Mouse (Mus musculus) heart, embryonic 11.5 days (tissue): ENCODE measurements at regions not wholly inside any gene's neighbourhood (a gene's known extent, or its start where the extent isn't known, plus 50 kb on each side); places are given as distances from the start of the nearest gene placed in this dataset.
A peak's percentile ranks its signal among the peaks of the same experiment; 100 is the strongest.

ENCODE experiments used
- ATAC-seq: fragments of 200-750 bp; cut with Nextera tagmentation; replicated peaks from 2 replicates; pipeline ENCODE4 v1.8.0; 2017; ENCODE audit warnings: moderate library complexity; ENCODE audit not compliant: insufficient number of reproducible peaks, low FRiP score, low TSS enrichment
- H3K27ac ChIP-seq: fragments of 300-500 bp; sonication (generic); 2 replicates; pipeline ENCODE4 v1.5.1; 2014; ENCODE audit warnings: mild to moderate bottlenecking, low read depth, low read length
- H3K27me3 ChIP-seq: fragments of 300-500 bp; sonication (generic); 2 replicates; pipeline ENCODE4 v1.6.1; 2014; ENCODE audit warnings: mild to moderate bottlenecking, low read length, mixed read lengths; ENCODE audit not compliant: control insufficient read depth, insufficient read depth
- H3K36me3 ChIP-seq: fragments of 300-500 bp; sonication (generic); 2 replicates; pipeline ENCODE4 v1.6.1; 2014; ENCODE audit warnings: mild to moderate bottlenecking, low read length, moderate library complexity, mixed read lengths; ENCODE audit not compliant: control insufficient read depth, insufficient read depth
- H3K4me1 ChIP-seq: fragments of 300-500 bp; sonication (generic); 2 replicates; pipeline ENCODE4 v1.6.1; 2014; ENCODE audit warnings: low read length; ENCODE audit not compliant: control insufficient read depth, insufficient read depth
- H3K4me2 ChIP-seq: fragments of 300-500 bp; sonication (generic); 2 replicates; pipeline ENCODE4 v1.6.1; 2014; ENCODE audit warnings: mild to moderate bottlenecking, moderate library complexity
- H3K4me3 ChIP-seq: fragments of 300-500 bp; sonication (generic); 2 replicates; pipeline ENCODE4 v1.5.1; 2014; ENCODE audit warnings: low read depth, low read length
- H3K9ac ChIP-seq: fragments of 300-500 bp; sonication (generic); 2 replicates; pipeline ENCODE4 v1.6.1; 2014; ENCODE audit warnings: mild to moderate bottlenecking, low read depth, low read length, moderate library complexity
- H3K9me3 ChIP-seq: fragments of 300-500 bp; sonication (generic); replicated peaks from 2 replicates; pipeline ENCODE4 v1.6.1; 2016; ENCODE audit warnings: low read length; ENCODE audit not compliant: control insufficient read depth
- WGBS: fragments of 180-500 bp; shearing (Covaris S2); extraction: QIAGEN DNeasy Blood & Tissue Kit; methylation state at CpG from one replicate; pipeline ENCODE4 v1.1.7; 2014; ENCODE audit not compliant: insufficient replicate concordance; 5-methylcytosine and 5-hydroxymethylcytosine counted together

- H3K9me3 ChIP-seq, result no peaks in the 10 kb centered on the region; the same call in 1 of the 2 replicates
- no peak overlapping the region for H3K27ac ChIP-seq
- no peaks in the 10 kb centered on the region for H3K27me3 ChIP-seq
- no peak overlapping the region for H3K4me2 ChIP-seq
- no peaks in the 10 kb centered on the region for H3K36me3 ChIP-seq
- no peak overlapping the region for H3K9ac ChIP-seq
- H3K4me3 ChIP-seq, result no peak overlapping the region
- WGBS, result 86% methylated on average over 6 of the region's 6 CpGs
- no peak for ATAC-seq
- H3K4me1 ChIP-seq, result peaks cover 9% of the 10 kb centered on the region
These were observed 86.3 kb upstream of the Tab2 start for GRCm38 (mm10) chr10:8042306-8042705.

- ATAC-seq, result no peak
- Histone ChIP-seq H3K27ac (no peak overlapping the region), H3K4me2 (no peak overlapping the region), H3K36me3 (no peaks in the 10 kb centered on the region), H3K9ac (no peak overlapping the region), H3K9me3 (no peaks in the 10 kb centered on the region; the same call in 1 of the 2 replicates), H3K4me1 (peaks cover 9% of the 10 kb centered on the region), H3K27me3 (no peaks in the 10 kb centered on the region), H3K4me3 (no peak overlapping the region)
- WGBS, result 68% methylated on average over 8 of the region's 8 CpGs
These were observed 85.8 kb upstream of the Tab2 start for GRCm38 (mm10) chr10:8041790-8042189.

- WGBS, result 28% methylated on average over 5 of the region's 5 CpGs
- no peak for ATAC-seq
- H3K4me1 ChIP-seq, result peaks cover 17% of the 10 kb centered on the region
- H3K9me3 ChIP-seq, result no peaks in the 10 kb centered on the region; the same call in 1 of the 2 replicates
- H3K27me3 ChIP-seq, result no peaks in the 10 kb centered on the region
- no peaks in the 10 kb centered on the region for H3K36me3 ChIP-seq
- H3K27ac ChIP-seq, result no peak overlapping the region
- H3K4me2 ChIP-seq, result peak overlapping the region; percentile 38
- H3K4me3 ChIP-seq, result no peak overlapping the region
- H3K9ac ChIP-seq, result no peak overlapping the region; the same call in 1 of the 2 replicates
These were observed 82.1 kb upstream of the Tab2 start for GRCm38 (mm10) chr10:8037986-8038631.

GRCm38 (mm10) chr10:8036293-8036692 is 80.3 kb upstream of the Tab2 start:
- 84% methylated on average over 4 of the region's 4 CpGs for WGBS
- ATAC-seq, result no peak
- no peak overlapping the region for H3K4me3 ChIP-seq
- H3K9ac ChIP-seq, result no peak overlapping the region
- no peaks in the 10 kb centered on the region for H3K27me3 ChIP-seq
- H3K4me2 ChIP-seq, result no peak overlapping the region
- no peaks in the 10 kb centered on the region for H3K36me3 ChIP-seq
- H3K9me3 ChIP-seq, result no peaks in the 10 kb centered on the region
- H3K4me1 ChIP-seq, result peaks cover 17% of the 10 kb centered on the region
- no peak overlapping the region for H3K27ac ChIP-seq

GRCm38 (mm10) chr10:8035310-8035709 is 79.3 kb upstream of the Tab2 start:
- ATAC-seq, result no peak
- no peaks in the 10 kb centered on the region for H3K9me3 ChIP-seq
- no peak overlapping the region for H3K9ac ChIP-seq
- 69% methylated on average over 1 of the region's 1 CpGs for WGBS
- H3K27me3 ChIP-seq, result no peaks in the 10 kb centered on the region
- H3K4me2 ChIP-seq, result no peak overlapping the region
- H3K4me1 ChIP-seq, result peaks cover 17% of the 10 kb centered on the region
- no peak overlapping the region for H3K27ac ChIP-seq
- no peaks in the 10 kb centered on the region for H3K36me3 ChIP-seq
- H3K4me3 ChIP-seq, result no peak overlapping the region

GRCm38 (mm10) chr10:8032203-8032602 is 76.2 kb upstream of the Tab2 start:
- 85% methylated on average over 1 of the region's 1 CpGs for WGBS
- no peaks in the 10 kb centered on the region for H3K9me3 ChIP-seq
- ATAC-seq, result no peak

GRCm38 (mm10) chr10:8028840-8029239 is 72.8 kb upstream of the Tab2 start:
- Histone ChIP-seq H3K36me3 (no peaks in the 10 kb centered on the region), H3K4me2 (no peak overlapping the region), H3K27ac (no peak overlapping the region), H3K4me1 (peaks cover 6% of the 10 kb centered on the region; the same call in 1 of the 2 replicates), H3K27me3 (no peaks in the 10 kb centered on the region), H3K4me3 (no peak overlapping the region), H3K9ac (no peak overlapping the region), H3K9me3 (no peaks in the 10 kb centered on the region)
- WGBS, result 54% methylated on average over 2 of the region's 2 CpGs
- no peak; the same call in 1 of the 2 replicates for ATAC-seq

More at GRCm38 (mm10) chr10:8032203-8032602, 76.2 kb upstream of the Tab2 start:
- no peak overlapping the region for H3K27ac ChIP-seq
- peaks cover 14% of the 10 kb centered on the region for H3K4me1 ChIP-seq
- no peak overlapping the region for H3K9ac ChIP-seq
- H3K27me3 ChIP-seq, result no peaks in the 10 kb centered on the region
- H3K36me3 ChIP-seq, result no peaks in the 10 kb centered on the region
- H3K4me2 ChIP-seq, result no peak overlapping the region
- H3K4me3 ChIP-seq, result no peak overlapping the region

- H3K4me3 ChIP-seq, result no peak overlapping the region
- 54% methylated on average over 6 of the region's 6 CpGs for WGBS
- H3K27me3 ChIP-seq, result no peaks in the 10 kb centered on the region
- H3K27ac ChIP-seq, result no peak overlapping the region
- ATAC-seq, result no peak
- H3K9ac ChIP-seq, result no peak overlapping the region
- H3K9me3 ChIP-seq, result no peaks in the 10 kb centered on the region
- H3K4me1 ChIP-seq, result peaks cover 6% of the 10 kb centered on the region; the same call in 1 of the 2 replicates
- H3K4me2 ChIP-seq, result no peak overlapping the region
- no peaks in the 10 kb centered on the region for H3K36me3 ChIP-seq
These were observed 71.0 kb upstream of the Tab2 start for GRCm38 (mm10) chr10:8027023-8027422.

GRCm38 (mm10) chr10:8023741-8024140 is 67.7 kb upstream of the Tab2 start:
- peaks cover 4% of the 10 kb centered on the region; the same call in 1 of the 2 replicates for H3K4me1 ChIP-seq
- ATAC-seq, result no peak
- H3K36me3 ChIP-seq, result no peaks in the 10 kb centered on the region
- 76% methylated on average over 2 of the region's 2 CpGs for WGBS
- H3K27me3 ChIP-seq, result no peaks in the 10 kb centered on the region
- H3K9me3 ChIP-seq, result no peaks in the 10 kb centered on the region
- H3K27ac ChIP-seq, result no peak overlapping the region
- no peak overlapping the region for H3K9ac ChIP-seq
- H3K4me2 ChIP-seq, result no peak overlapping the region
- H3K4me3 ChIP-seq, result no peak overlapping the region
